In genomic region chr10:81302781-81303218, GRCm38 (mm10) we compare ENCODE assay signal across 8 mouse cellular contexts. TPM values are rescaled to one million over a fixed set of nuclear protein-coding genes. Genes with fewer than 3 reads are reported as not detected.
DNase-seq lines count a peak whose midpoint lies in the region; ATAC-seq and TF ChIP-seq lines count a peak whose summit lies in the region.

No protein-coding gene starts in this region.

- 0 out of 2 replicates have a peak overlapping the region, but pooled peaks have one; percentile 7 for H3K27ac ChIP-seq in kidney, embryonic 14.5 days (ENCODE audit: low read depth, low read length)
- peak overlapping the region; percentile 67 for H3K27ac ChIP-seq in forebrain, postnatal 0 days (ENCODE audit: low read depth, low read length)
- no peak overlapping the region for H3K27ac ChIP-seq in limb, embryonic 11.5 days (replicated peaks; ENCODE audit: low read depth, low read length)
- H3K27ac ChIP-seq in stomach, embryonic 14.5 days (ENCODE audit: low read length): no peak overlapping the region

- no peak for DNase-seq in kidney, adult 11 months
- DNase-seq in c-Kit-positive CD71-positive TER-119-negative erythroid progenitor cells, embryonic 14.5 days (ENCODE audit: low read depth): peak; percentile 43
- DNase-seq in forebrain, postnatal 0 days: no peak
- DNase-seq in limb, embryonic 11.5 days (ENCODE audit: low spot score): no peak
- no peak for DNase-seq in retina, embryonic 14.5 days (ENCODE audit: low spot score)
- no peak for DNase-seq in urinary bladder, postnatal 25 days (ENCODE audit: low spot score)

- no peaks in the 10 kb centered on the region for H3K27me3 ChIP-seq in kidney, embryonic 14.5 days (ENCODE audit: control insufficient read depth, insufficient read depth, low read length)
- no peaks in the 10 kb centered on the region for H3K27me3 ChIP-seq in forebrain, postnatal 0 days (ENCODE audit: insufficient read depth, low read length)
- no peaks in the 10 kb centered on the region for H3K27me3 ChIP-seq in limb, embryonic 11.5 days (ENCODE audit: control insufficient read depth, insufficient read depth, low read length)
- no peaks in the 10 kb centered on the region for H3K27me3 ChIP-seq in stomach, embryonic 14.5 days (ENCODE audit: control insufficient read depth, insufficient read depth, low read length)

- H3K36me3 ChIP-seq in kidney, embryonic 14.5 days (ENCODE audit: control insufficient read depth, insufficient read depth, low read length): peaks cover 22% of the 10 kb centered on the region
- peaks cover 28% of the 10 kb centered on the region for H3K36me3 ChIP-seq in forebrain, postnatal 0 days (ENCODE audit: insufficient read depth)
- H3K36me3 ChIP-seq in limb, embryonic 11.5 days (ENCODE audit: control insufficient read depth, insufficient read depth, low read length): peaks cover 14% of the 10 kb centered on the region
- peaks cover 22% of the 10 kb centered on the region for H3K36me3 ChIP-seq in stomach, embryonic 14.5 days (ENCODE audit: control insufficient read depth, insufficient read depth, low read length)

- TF ChIP-seq CTCF in forebrain, postnatal 0 days (IDR thresholded peaks at IDR 0.05; ENCODE audit: low read depth): no peak

- H3K4me3 ChIP-seq in kidney, embryonic 14.5 days (ENCODE audit: low read length): no peak overlapping the region
- H3K4me3 ChIP-seq in forebrain, postnatal 0 days (ENCODE audit: low read depth, low read length): no peak overlapping the region
- H3K4me3 ChIP-seq in limb, embryonic 11.5 days (ENCODE audit: low read depth, low read length): no peak overlapping the region
- no peak overlapping the region for H3K4me3 ChIP-seq in stomach, embryonic 14.5 days (ENCODE audit: low read depth, low read length)

- WGBS in kidney, embryonic 14.5 days: 71% methylated on average over 14 of the region's 14 CpGs
- WGBS in forebrain, postnatal 0 days: 55% methylated on average over 14 of the region's 14 CpGs
- WGBS in limb, embryonic 11.5 days: 76% methylated on average over 14 of the region's 14 CpGs
- WGBS in stomach, embryonic 14.5 days: 49% methylated on average over 14 of the region's 14 CpGs

- no peaks in the 10 kb centered on the region for H3K9me3 ChIP-seq in kidney, embryonic 14.5 days (ENCODE audit: control insufficient read depth, low read length)
- H3K9me3 ChIP-seq in forebrain, postnatal 0 days (ENCODE audit: low read length): no peaks in the 10 kb centered on the region
- 0 out of 2 replicates have a peak, but pooled peaks cover 2% of the 10 kb centered on the region for H3K9me3 ChIP-seq in limb, embryonic 11.5 days (ENCODE audit: control insufficient read depth, low read length)
- H3K9me3 ChIP-seq in stomach, embryonic 14.5 days (ENCODE audit: control insufficient read depth, low read depth, low read length): no peaks in the 10 kb centered on the region

- H3K4me2 ChIP-seq in kidney, embryonic 14.5 days (replicated peaks; ENCODE audit: low read depth, low read length): no peak overlapping the region; the same call in 1 of the 2 replicates
- H3K4me2 ChIP-seq in forebrain, postnatal 0 days (ENCODE audit: low read depth): peak overlapping the region; percentile 10; the same call in 1 of the 2 replicates
- H3K4me2 ChIP-seq in limb, embryonic 11.5 days (ENCODE audit: low read depth, severe bottlenecking): 0 out of 2 replicates have a peak overlapping the region, but pooled peaks have one; percentile 8
- 0 out of 2 replicates have a peak overlapping the region, but pooled peaks have one; percentile 5 for H3K4me2 ChIP-seq in stomach, embryonic 14.5 days (replicated peaks; ENCODE audit: low read depth, low read length)

- H3K9ac ChIP-seq in kidney, embryonic 14.5 days (ENCODE audit: low read depth, low read length): 0 out of 2 replicates have a peak overlapping the region, but pooled peaks have one; percentile 28
- no peak overlapping the region for H3K9ac ChIP-seq in forebrain, postnatal 0 days
- no peak overlapping the region for H3K9ac ChIP-seq in limb, embryonic 11.5 days (ENCODE audit: low read length)
- H3K9ac ChIP-seq in stomach, embryonic 14.5 days (replicated peaks; ENCODE audit: low read depth, low read length): no peak overlapping the region; the same call in 1 of the 2 replicates

- no peak for ATAC-seq in kidney, embryonic 14.5 days (ENCODE audit: low FRiP score, low TSS enrichment)
- peak; percentile 36 for ATAC-seq in forebrain, postnatal 0 days
- ATAC-seq in limb, embryonic 11.5 days (ENCODE audit: insufficient number of reproducible peaks, low FRiP score, low TSS enrichment, low read depth): no peak
- no peak for ATAC-seq in stomach, embryonic 14.5 days (ENCODE audit: insufficient number of reproducible peaks, insufficient read depth, low FRiP score, low read depth)

- H3K4me1 ChIP-seq in kidney, embryonic 14.5 days (ENCODE audit: control insufficient read depth, insufficient read depth, low read length): peaks cover 40% of the 10 kb centered on the region
- no peaks in the 10 kb centered on the region; the same call in 1 of the 2 replicates for H3K4me1 ChIP-seq in forebrain, postnatal 0 days (ENCODE audit: insufficient read depth)
- no peaks in the 10 kb centered on the region for H3K4me1 ChIP-seq in limb, embryonic 11.5 days (ENCODE audit: control insufficient read depth, insufficient read depth, low read length)
- H3K4me1 ChIP-seq in stomach, embryonic 14.5 days (ENCODE audit: control insufficient read depth, insufficient read depth, low read length): peaks cover 19% of the 10 kb centered on the region; the same call in 1 of the 2 replicates

RNA-seq across cellular contexts. Expression of gene Pip5k1c, which starts 10.0 kb away (rescaled TPM):
- polyA plus RNA-seq in kidney, embryonic 14.5 days (2014; fragmentation: Nextera tagmentation; extraction: Ambion mirVana): 25.4 and 60.7 TPM in 2 replicates
- total RNA-seq in forebrain, postnatal 0 days (2014; rRNA removed): 189 and 229 TPM in 2 replicates
- 110 and 130 TPM in 2 replicates for polyA plus RNA-seq in forebrain, postnatal 0 days (2015; fragmentation: Nextera tagmentation; extraction: Ambion mirVana)
- 49.0 and 60.6 TPM in 2 replicates for polyA plus RNA-seq in limb, embryonic 11.5 days (2014; fragmentation: Nextera tagmentation; extraction: Ambion mirVana)
- polyA plus RNA-seq in stomach, embryonic 14.5 days (2014; fragmentation: Nextera tagmentation; extraction: Ambion mirVana): 50.1 and 51.4 TPM in 2 replicates

RNA-seq across cellular contexts. Expression of gene Tjp3, which starts 11.4 kb away (rescaled TPM):
- 7.6 and 11.6 TPM in 2 replicates for polyA plus RNA-seq in kidney, embryonic 14.5 days (2014; fragmentation: Nextera tagmentation; extraction: Ambion mirVana)
- 6.3 and 8.5 TPM in 2 replicates for total RNA-seq in forebrain, postnatal 0 days (2014; rRNA removed)
- 5.7 and 6.4 TPM in 2 replicates for polyA plus RNA-seq in forebrain, postnatal 0 days (2015; fragmentation: Nextera tagmentation; extraction: Ambion mirVana)
- 2.0 TPM in 2 replicates for polyA plus RNA-seq in limb, embryonic 11.5 days (2014; fragmentation: Nextera tagmentation; extraction: Ambion mirVana)
- polyA plus RNA-seq in stomach, embryonic 14.5 days (2014; fragmentation: Nextera tagmentation; extraction: Ambion mirVana): 21.6 and 25.2 TPM in 2 replicates

RNA-seq across cellular contexts. Expression of gene Cactin, which starts 18.1 kb away (rescaled TPM):
- polyA plus RNA-seq in kidney, embryonic 14.5 days (2014; fragmentation: Nextera tagmentation; extraction: Ambion mirVana): 21.4 and 29.6 TPM in 2 replicates
- total RNA-seq in forebrain, postnatal 0 days (2014; rRNA removed): 24.2 and 43.4 TPM in 2 replicates
- 19.9 and 24.2 TPM in 2 replicates for polyA plus RNA-seq in forebrain, postnatal 0 days (2015; fragmentation: Nextera tagmentation; extraction: Ambion mirVana)
- 35.9 and 40.0 TPM in 2 replicates for polyA plus RNA-seq in limb, embryonic 11.5 days (2014; fragmentation: Nextera tagmentation; extraction: Ambion mirVana)
- 21.3 and 21.7 TPM in 2 replicates for polyA plus RNA-seq in stomach, embryonic 14.5 days (2014; fragmentation: Nextera tagmentation; extraction: Ambion mirVana)

RNA-seq across cellular contexts. Expression of gene Tbxa2r, which starts 25.7 kb away (rescaled TPM):
- polyA plus RNA-seq in kidney, embryonic 14.5 days (2014; fragmentation: Nextera tagmentation; extraction: Ambion mirVana): 8.7 and 10.1 TPM in 2 replicates
- total RNA-seq in forebrain, postnatal 0 days (2014; rRNA removed): 2.4 and 3.9 TPM in 2 replicates
- polyA plus RNA-seq in forebrain, postnatal 0 days (2015; fragmentation: Nextera tagmentation; extraction: Ambion mirVana): 3.3 and 3.4 TPM in 2 replicates
- 1.7 and 1.8 TPM in 2 replicates for polyA plus RNA-seq in limb, embryonic 11.5 days (2014; fragmentation: Nextera tagmentation; extraction: Ambion mirVana)
- polyA plus RNA-seq in stomach, embryonic 14.5 days (2014; fragmentation: Nextera tagmentation; extraction: Ambion mirVana): 23.1 and 23.4 TPM in 2 replicates

RNA-seq across cellular contexts. Expression of gene Apba3, which starts 36.0 kb away (rescaled TPM):
- polyA plus RNA-seq in kidney, embryonic 14.5 days (2014; fragmentation: Nextera tagmentation; extraction: Ambion mirVana): 51.4 and 52.7 TPM in 2 replicates
- total RNA-seq in forebrain, postnatal 0 days (2014; rRNA removed): 43.3 and 44.6 TPM in 2 replicates
- polyA plus RNA-seq in forebrain, postnatal 0 days (2015; fragmentation: Nextera tagmentation; extraction: Ambion mirVana): 22.8 and 24.8 TPM in 2 replicates
- 45.3 and 46.3 TPM in 2 replicates for polyA plus RNA-seq in limb, embryonic 11.5 days (2014; fragmentation: Nextera tagmentation; extraction: Ambion mirVana)
- 47.0 and 51.1 TPM in 2 replicates for polyA plus RNA-seq in stomach, embryonic 14.5 days (2014; fragmentation: Nextera tagmentation; extraction: Ambion mirVana)

Comparison
In these comparisons a context has a peak if more than half of its experiments do, and no peak if none do; other contexts are left out.
1. H3K27ac ChIP-seq: peak in kidney, embryonic 14.5 days (single experiment) and forebrain, postnatal 0 days (single experiment); none in limb, embryonic 11.5 days (single experiment) and stomach, embryonic 14.5 days (single experiment).